Mouse (Mus musculus): ENCODE measurements at regions not wholly inside any gene's neighbourhood (a gene's known extent, or its start where the extent isn't known, plus 50 kb on each side); places are given as distances from the start of the nearest gene placed in this dataset.
A peak's percentile ranks its signal among the peaks of the same experiment; 100 is the strongest.

GRCm38 (mm10) chr11:57958233-57958632 lies 50.6 kb upstream of the Larp1 start:
- no peak for DNase-seq (ENCODE audit: low spot score)
- intact Hi-C loops (cut with DNase I), result no loop called here

- intact Hi-C loops (cut with DNase I), result no loop called here
Measured at GRCm38 (mm10) chr11:57956909-57957308, 52.0 kb upstream of the Larp1 start.

GRCm38 (mm10) chr11:57956076-57956475 lies 52.8 kb upstream of the Larp1 start:
- no peak for DNase-seq (ENCODE audit: low spot score)
- intact Hi-C loops (cut with DNase I), result no loop called here

More at GRCm38 (mm10) chr11:57956909-57957308, 52.0 kb upstream of the Larp1 start:
- no peak for DNase-seq (ENCODE audit: low spot score)

- no peak for DNase-seq (ENCODE audit: low spot score)
- intact Hi-C loops (cut with DNase I), result no loop called here
Measured at GRCm38 (mm10) chr11:57955476-57955875, 53.4 kb upstream of the Larp1 start.

GRCm38 (mm10) chr11:57954510-57955184 lies 54.2 kb upstream of the Larp1 start:
- intact Hi-C loops (cut with DNase I), result no loop called here
- DNase-seq (ENCODE audit: low spot score), result no peak

- no peak for DNase-seq (ENCODE audit: low spot score)
- intact Hi-C loops (cut with DNase I), result no loop called here
Measured at GRCm38 (mm10) chr11:57953694-57954093, 55.2 kb upstream of the Larp1 start.

GRCm38 (mm10) chr11:57952619-57953018 lies 56.2 kb upstream of the Larp1 start:
- intact Hi-C loops (cut with DNase I), result no loop called here
- DNase-seq (ENCODE audit: low spot score), result no peak

- intact Hi-C loops (cut with DNase I), result loop anchor here (1.0 kb wide), 1 partner anchor 106 kb away; no protein-coding TSS in a partner anchor
- DNase-seq (ENCODE audit: low spot score), result no peak
Measured at GRCm38 (mm10) chr11:57951541-57952326, 57.1 kb upstream of the Larp1 start.

- intact Hi-C loops (cut with DNase I), result loop anchor here (1.0 kb wide), 1 partner anchor 106 kb away; no protein-coding TSS in a partner anchor
- no peak for DNase-seq (ENCODE audit: low spot score)
Measured at GRCm38 (mm10) chr11:57950989-57951388, 57.9 kb upstream of the Larp1 start.

GRCm38 (mm10) chr11:57949067-57949466 lies 59.8 kb upstream of the Larp1 start:
- DNase-seq (ENCODE audit: low spot score), result no peak
- intact Hi-C loops (cut with DNase I), result no loop called here

- intact Hi-C loops (cut with DNase I), result no loop called here
- DNase-seq (ENCODE audit: low spot score), result no peak
Measured at GRCm38 (mm10) chr11:57947347-57947746, 61.5 kb upstream of the Larp1 start.

- DNase-seq (ENCODE audit: low spot score), result peak; percentile 48
- intact Hi-C loops (cut with DNase I), result loop anchor here (1.0 to 10.0 kb wide), 5 partner anchors 114 to 459 kb away; no protein-coding TSS in a partner anchor
Measured at GRCm38 (mm10) chr11:57934391-57934850, 74.4 kb upstream of the Larp1 start.

- intact Hi-C loops (cut with DNase I), result loop anchor here (5.0 to 10.0 kb wide), 2 partner anchors 318 to 386 kb away; no protein-coding TSS in a partner anchor
- no peak for DNase-seq (ENCODE audit: low spot score)
Measured at GRCm38 (mm10) chr11:57933065-57933464, 75.8 kb upstream of the Larp1 start.

- no peak for DNase-seq (ENCODE audit: low spot score)
- intact Hi-C loops (cut with DNase I), result no loop called here
Measured at GRCm38 (mm10) chr11:57929506-57929905, 79.4 kb upstream of the Larp1 start.

GRCm38 (mm10) chr11:57920263-57920662 lies 87.6 kb upstream of the Hand1 start:
- intact Hi-C loops (cut with DNase I), result no loop called here
- DNase-seq (ENCODE audit: low spot score), result no peak

- intact Hi-C loops (cut with DNase I), result no loop called here
- DNase-seq (ENCODE audit: low spot score), result no peak
Measured at GRCm38 (mm10) chr11:57918447-57919059, 85.9 kb upstream of the Hand1 start.

GRCm38 (mm10) chr11:57917974-57918373 lies 85.4 kb upstream of the Hand1 start:
- intact Hi-C loops (cut with DNase I), result no loop called here
- no peak for DNase-seq (ENCODE audit: low spot score)

- no peak for DNase-seq (ENCODE audit: low spot score)
- intact Hi-C loops (cut with DNase I), result no loop called here
Measured at GRCm38 (mm10) chr11:57916016-57916415, 83.4 kb upstream of the Hand1 start.

GRCm38 (mm10) chr11:57913801-57914560 lies 81.4 kb upstream of the Hand1 start:
- no peak for DNase-seq (ENCODE audit: low spot score)
- intact Hi-C loops (cut with DNase I), result no loop called here
